Mouse (Mus musculus): ENCODE measurements around the gene Emg1.
"Not testable (repeated sequence)": the region's sequence is repeated elsewhere in the genome, so short reads cannot be mapped to it uniquely, and the experiment has no call there.

Emg1 gene

GRCm38 (mm10) chr6:124686644-124687043 is 25.3 kb downstream of the Emg1 start:
- H3K36me3 ChIP-seq (ENCODE audit: control insufficient read depth, insufficient read depth, low read length, poor library complexity, severe bottlenecking); H3K27me3 ChIP-seq (ENCODE audit: control insufficient read depth, insufficient read depth, low read length, poor library complexity, severe bottlenecking); DNase-seq (ENCODE audit: low read depth, low spot score): not testable (repeated sequence)

GRCm38 (mm10) chr6:124685606-124686386 is 26.2 kb downstream of the Emg1 start:
- DNase-seq (ENCODE audit: low read depth, low spot score): no peak
- Histone ChIP-seq H3K36me3 (ENCODE audit: control insufficient read depth, insufficient read depth, low read length, poor library complexity, severe bottlenecking) (no peaks in the 10 kb centered on the region), H3K27me3 (ENCODE audit: control insufficient read depth, insufficient read depth, low read length, poor library complexity, severe bottlenecking) (no peaks in the 10 kb centered on the region)

- Histone ChIP-seq H3K27me3 (ENCODE audit: control insufficient read depth, insufficient read depth, low read length, poor library complexity, severe bottlenecking) (no peaks in the 10 kb centered on the region), H3K36me3 (ENCODE audit: control insufficient read depth, insufficient read depth, low read length, poor library complexity, severe bottlenecking) (no peaks in the 10 kb centered on the region)
- DNase-seq (ENCODE audit: low read depth, low spot score): no peak
Observed at GRCm38 (mm10) chr6:124683591-124684417, 28.2 kb downstream of the Emg1 start.

- not testable (repeated sequence) for H3K36me3 ChIP-seq (ENCODE audit: control insufficient read depth, insufficient read depth, low read length, poor library complexity, severe bottlenecking); DNase-seq (ENCODE audit: low read depth, low spot score)
Observed at GRCm38 (mm10) chr6:124682291-124682690, 29.7 kb downstream of the Emg1 start.

GRCm38 (mm10) chr6:124679486-124679885 is 32.5 kb downstream of the Emg1 start:
- H3K36me3 ChIP-seq (ENCODE audit: control insufficient read depth, insufficient read depth, low read length, poor library complexity, severe bottlenecking): no peaks in the 10 kb centered on the region
- no peak for DNase-seq (ENCODE audit: low read depth, low spot score)
- H3K27me3 ChIP-seq (ENCODE audit: control insufficient read depth, insufficient read depth, low read length, poor library complexity, severe bottlenecking): no peaks in the 10 kb centered on the region

More at GRCm38 (mm10) chr6:124682291-124682690, 29.7 kb downstream of the Emg1 start:
- H3K27me3 ChIP-seq (ENCODE audit: control insufficient read depth, insufficient read depth, low read length, poor library complexity, severe bottlenecking): not testable (repeated sequence)

- H3K36me3 ChIP-seq (ENCODE audit: control insufficient read depth, insufficient read depth, low read length, poor library complexity, severe bottlenecking): no peaks in the 10 kb centered on the region
Observed at GRCm38 (mm10) chr6:124678769-124679168, 33.2 kb downstream of the Emg1 start.

GRCm38 (mm10) chr6:124676171-124676570 is 35.8 kb downstream of the Emg1 start:
- Histone ChIP-seq H3K36me3 (ENCODE audit: control insufficient read depth, insufficient read depth, low read length, poor library complexity, severe bottlenecking) (no peaks in the 10 kb centered on the region), H3K27me3 (ENCODE audit: control insufficient read depth, insufficient read depth, low read length, poor library complexity, severe bottlenecking) (no peaks in the 10 kb centered on the region)
- DNase-seq (ENCODE audit: low read depth, low spot score): no peak

More at GRCm38 (mm10) chr6:124678769-124679168, 33.2 kb downstream of the Emg1 start:
- H3K27me3 ChIP-seq (ENCODE audit: control insufficient read depth, insufficient read depth, low read length, poor library complexity, severe bottlenecking): no peaks in the 10 kb centered on the region
- no peak for DNase-seq (ENCODE audit: low read depth, low spot score)

GRCm38 (mm10) chr6:124674591-124674990 is 37.4 kb downstream of the Emg1 start:
- Histone ChIP-seq H3K27me3 (ENCODE audit: control insufficient read depth, insufficient read depth, low read length, poor library complexity, severe bottlenecking) (no peaks in the 10 kb centered on the region), H3K36me3 (ENCODE audit: control insufficient read depth, insufficient read depth, low read length, poor library complexity, severe bottlenecking) (no peaks in the 10 kb centered on the region)
- no peak for DNase-seq (ENCODE audit: low read depth, low spot score)

- no peaks in the 10 kb centered on the region for H3K36me3 ChIP-seq (ENCODE audit: control insufficient read depth, insufficient read depth, low read length, poor library complexity, severe bottlenecking)
- no peak for DNase-seq (ENCODE audit: low read depth, low spot score)
- no peaks in the 10 kb centered on the region for H3K27me3 ChIP-seq (ENCODE audit: control insufficient read depth, insufficient read depth, low read length, poor library complexity, severe bottlenecking)
Observed at GRCm38 (mm10) chr6:124673619-124674018, 38.4 kb downstream of the Emg1 start.

GRCm38 (mm10) chr6:124672100-124672499 is 39.9 kb downstream of the Emg1 start:
- no peaks in the 10 kb centered on the region for H3K36me3 ChIP-seq (ENCODE audit: control insufficient read depth, insufficient read depth, low read length, poor library complexity, severe bottlenecking)
- no peak for DNase-seq (ENCODE audit: low read depth, low spot score)
- no peaks in the 10 kb centered on the region for H3K27me3 ChIP-seq (ENCODE audit: control insufficient read depth, insufficient read depth, low read length, poor library complexity, severe bottlenecking)

GRCm38 (mm10) chr6:124670281-124670900 is 41.6 kb downstream of the Emg1 start:
- no peak for DNase-seq (ENCODE audit: low read depth, low spot score)
- H3K36me3 ChIP-seq (ENCODE audit: control insufficient read depth, insufficient read depth, low read length, poor library complexity, severe bottlenecking): no peaks in the 10 kb centered on the region
- no peaks in the 10 kb centered on the region for H3K27me3 ChIP-seq (ENCODE audit: control insufficient read depth, insufficient read depth, low read length, poor library complexity, severe bottlenecking)

GRCm38 (mm10) chr6:124669234-124669859 is 42.6 kb downstream of the Emg1 start:
- no peaks in the 10 kb centered on the region for H3K36me3 ChIP-seq (ENCODE audit: control insufficient read depth, insufficient read depth, low read length, poor library complexity, severe bottlenecking)
- no peak for DNase-seq (ENCODE audit: low read depth, low spot score)

GRCm38 (mm10) chr6:124665011-124665410 is 47.0 kb downstream of the Emg1 start:
- Histone ChIP-seq H3K27me3 (ENCODE audit: control insufficient read depth, insufficient read depth, low read length, poor library complexity, severe bottlenecking) (no peaks in the 10 kb centered on the region), H3K36me3 (ENCODE audit: control insufficient read depth, insufficient read depth, low read length, poor library complexity, severe bottlenecking) (no peaks in the 10 kb centered on the region)
- no peak for DNase-seq (ENCODE audit: low read depth, low spot score)

More at GRCm38 (mm10) chr6:124669234-124669859, 42.6 kb downstream of the Emg1 start:
- no peaks in the 10 kb centered on the region for H3K27me3 ChIP-seq (ENCODE audit: control insufficient read depth, insufficient read depth, low read length, poor library complexity, severe bottlenecking)

- no peaks in the 10 kb centered on the region for H3K27me3 ChIP-seq (ENCODE audit: control insufficient read depth, insufficient read depth, low read length, poor library complexity, severe bottlenecking)
- DNase-seq (ENCODE audit: low read depth, low spot score): no peak
- H3K36me3 ChIP-seq (ENCODE audit: control insufficient read depth, insufficient read depth, low read length, poor library complexity, severe bottlenecking): no peaks in the 10 kb centered on the region
Observed at GRCm38 (mm10) chr6:124664256-124664655, 47.7 kb downstream of the Emg1 start.

Measured in splenic B cell, adult 2 months (primary cell).